Mouse (Mus musculus): ENCODE measurements at regions not wholly inside any gene's neighbourhood (a gene's known extent, or its start where the extent isn't known, plus 50 kb on each side); places are given as distances from the start of the nearest gene placed in this dataset.

DNA sequence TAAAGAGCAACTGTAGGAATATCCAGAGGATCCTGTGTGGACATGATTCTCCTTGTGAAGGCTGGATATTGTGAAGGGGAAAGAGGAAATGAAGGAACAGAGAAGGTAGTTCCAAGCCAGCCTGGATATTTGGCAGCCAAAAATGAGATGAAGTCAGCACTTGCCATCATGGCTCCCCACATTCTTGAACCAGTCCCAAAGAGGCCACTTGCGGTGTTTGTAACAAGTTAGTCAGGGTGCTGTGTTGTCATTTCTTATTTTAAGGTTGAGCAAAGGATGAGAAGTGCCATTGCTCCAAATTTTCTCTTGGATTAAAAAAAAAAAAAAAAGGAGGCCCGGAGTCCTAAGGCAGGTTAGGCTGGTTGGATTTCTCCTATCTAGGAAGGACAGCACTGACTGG lies 63.3 kb upstream of the Hif1a start:
- H3K4me3 ChIP-seq (ENCODE audit: control insufficient read depth in 1 of 2, insufficient read depth in 1 of 2, low read depth in 1 of 2, low read length in 2 of 2) = no peak overlapping the region
- no peak overlapping the region for H3K27ac ChIP-seq (replicated peaks in 1 of 2; ENCODE audit: control insufficient read depth in 1 of 2, insufficient read depth in 1 of 2, low read depth in 2 of 2, low read length in 2 of 2)
- no peaks in the 10 kb centered on the region for H3K27me3 ChIP-seq (ENCODE audit: control insufficient read depth, insufficient read depth, low read length)
- H3K9ac ChIP-seq (ENCODE audit: low read length) = no peak overlapping the region
- no peaks in the 10 kb centered on the region for H3K36me3 ChIP-seq (ENCODE audit: control insufficient read depth, insufficient read depth, low read length)
- peaks cover 2 to 4% of the 10 kb centered on the region in 2 experiments; a peak in 1 of 4 replicates for H3K4me1 ChIP-seq (ENCODE audit: control insufficient read depth in 2 of 2, insufficient read depth in 2 of 2, low read length in 2 of 2)
- H3K4me2 ChIP-seq (ENCODE audit: low read length) = no peak overlapping the region
- no peaks in the 10 kb centered on the region for H3K9me3 ChIP-seq (ENCODE audit: control insufficient read depth, low read length)
- ATAC-seq (ENCODE audit: insufficient number of reproducible peaks, insufficient read depth, low FRiP score, low read depth) = no peak
- WGBS = 85% methylated on average over 2 of the region's 2 CpGs

DNA sequence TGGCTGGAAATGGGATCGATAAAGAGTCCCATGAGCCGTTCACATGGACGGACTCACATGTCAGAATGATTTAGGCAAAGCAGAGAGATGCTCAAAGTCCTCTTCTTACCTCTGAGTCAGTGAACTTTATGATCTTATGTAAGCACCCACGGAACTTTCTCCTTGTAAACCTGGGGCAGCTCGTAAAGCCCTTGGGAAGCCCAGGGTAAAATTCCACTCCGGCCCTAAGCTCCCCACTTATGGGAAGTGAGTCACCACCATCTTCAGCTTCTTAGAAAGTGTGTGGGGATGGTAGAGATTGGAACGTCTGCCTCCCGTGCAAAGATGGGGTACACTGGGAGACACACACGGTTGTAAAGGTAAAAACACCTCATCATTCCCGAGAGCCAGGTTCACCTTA lies 62.8 kb upstream of the Hif1a start:
- no peaks in the 10 kb centered on the region for H3K27me3 ChIP-seq (ENCODE audit: control insufficient read depth, insufficient read depth, low read length)
- no peak overlapping the region for H3K27ac ChIP-seq (replicated peaks in 1 of 2; ENCODE audit: control insufficient read depth in 1 of 2, insufficient read depth in 1 of 2, low read depth in 2 of 2, low read length in 2 of 2)
- no peaks in the 10 kb centered on the region for H3K9me3 ChIP-seq (ENCODE audit: control insufficient read depth, low read length)
- ATAC-seq (ENCODE audit: insufficient number of reproducible peaks, insufficient read depth, low FRiP score, low read depth) = no peak
- 83% methylated on average over 10 of the region's 10 CpGs for WGBS
- no peak overlapping the region for H3K9ac ChIP-seq (ENCODE audit: low read length)
- peaks cover 2 to 4% of the 10 kb centered on the region in 2 experiments; a peak in 1 of 4 replicates for H3K4me1 ChIP-seq (ENCODE audit: control insufficient read depth in 2 of 2, insufficient read depth in 2 of 2, low read length in 2 of 2)
- no peak overlapping the region for H3K4me2 ChIP-seq (ENCODE audit: low read length)
- no peak overlapping the region for H3K4me3 ChIP-seq (ENCODE audit: control insufficient read depth in 1 of 2, insufficient read depth in 1 of 2, low read depth in 1 of 2, low read length in 2 of 2)
- H3K36me3 ChIP-seq (ENCODE audit: control insufficient read depth, insufficient read depth, low read length) = no peaks in the 10 kb centered on the region

DNA sequence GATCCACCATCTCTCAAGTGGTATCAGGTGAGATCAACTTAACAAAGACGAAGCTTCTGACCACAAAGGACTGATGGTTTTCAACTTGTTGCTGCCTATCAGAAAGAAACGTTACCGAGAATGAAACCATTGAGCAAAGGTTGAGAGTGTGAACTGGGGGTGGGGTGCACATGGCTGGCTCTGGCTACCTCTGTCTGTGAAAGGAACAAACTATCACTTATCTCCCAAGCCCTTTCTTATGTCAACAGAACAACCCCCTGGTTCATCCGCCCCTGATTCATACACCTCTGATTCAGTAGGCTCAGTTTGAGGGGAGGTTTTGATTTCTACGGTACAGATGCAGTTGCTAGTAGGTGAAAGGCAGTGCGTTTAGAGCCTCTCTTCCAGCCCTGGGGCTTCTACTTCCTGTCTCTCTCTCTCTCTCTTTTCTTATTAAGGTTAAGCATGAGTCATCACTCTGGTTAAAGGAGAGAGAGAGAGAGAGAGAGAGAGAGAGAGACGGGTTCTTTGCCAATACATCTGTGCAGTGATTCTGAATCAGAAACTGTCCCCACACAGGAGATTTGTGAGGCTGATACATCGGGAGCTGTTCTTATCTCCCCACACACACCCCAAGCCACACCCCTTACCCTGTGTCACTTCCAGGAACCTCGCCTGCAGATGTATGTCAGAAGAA lies 59.0 kb upstream of the Hif1a start:
- 37% methylated on average over 9 of the region's 9 CpGs for WGBS
- Histone ChIP-seq H3K4me2 (ENCODE audit: low read length) (peak overlapping the region; percentile 44), H3K27ac (replicated peaks in 1 of 2; ENCODE audit: control insufficient read depth in 1 of 2, insufficient read depth in 1 of 2, low read depth in 2 of 2, low read length in 2 of 2) (no peak overlapping the region), H3K4me3 (ENCODE audit: control insufficient read depth in 1 of 2, insufficient read depth in 1 of 2, low read depth in 1 of 2, low read length in 2 of 2) (no peak overlapping the region), H3K9me3 (ENCODE audit: control insufficient read depth, low read length) (no peaks in the 10 kb centered on the region), H3K36me3 (ENCODE audit: control insufficient read depth, insufficient read depth, low read length) (no peaks in the 10 kb centered on the region), H3K27me3 (ENCODE audit: control insufficient read depth, insufficient read depth, low read length) (no peaks in the 10 kb centered on the region), H3K9ac (ENCODE audit: low read length) (no peak overlapping the region), H3K4me1 (ENCODE audit: control insufficient read depth in 2 of 2, insufficient read depth in 2 of 2, low read length in 2 of 2) (peaks cover 2 to 5% of the 10 kb centered on the region in 2 experiments; a peak in 3 of 4 replicates)
- ATAC-seq (ENCODE audit: insufficient number of reproducible peaks, insufficient read depth, low FRiP score, low read depth) = no peak

DNA sequence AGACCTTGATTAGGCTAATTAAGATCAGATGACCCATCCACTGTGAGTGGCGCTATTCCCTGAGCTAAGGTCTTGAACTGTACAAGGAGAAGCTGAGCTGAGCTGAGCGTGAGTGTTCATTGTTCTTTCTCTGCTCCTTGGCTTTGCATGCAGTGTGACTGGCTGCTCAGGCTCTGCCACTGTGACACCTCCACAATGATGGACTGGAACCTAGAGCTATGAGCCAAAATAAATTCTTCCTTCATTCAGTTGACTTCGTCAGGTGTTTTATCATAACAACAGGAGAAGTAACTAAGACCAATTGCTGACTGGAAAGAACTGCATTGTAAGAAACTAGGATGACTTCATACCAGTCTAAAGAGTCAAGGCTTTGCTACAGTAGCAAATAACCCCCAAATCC lies 56.4 kb upstream of the Hif1a start:
- H3K4me3 ChIP-seq (ENCODE audit: control insufficient read depth in 1 of 2, insufficient read depth in 1 of 2, low read depth in 1 of 2, low read length in 2 of 2) = no peak overlapping the region
- ATAC-seq (ENCODE audit: insufficient number of reproducible peaks, insufficient read depth, low FRiP score, low read depth) = no peak
- no peak overlapping the region for H3K27ac ChIP-seq (replicated peaks in 1 of 2; ENCODE audit: control insufficient read depth in 1 of 2, insufficient read depth in 1 of 2, low read depth in 2 of 2, low read length in 2 of 2)
- no peaks in the 10 kb centered on the region for H3K27me3 ChIP-seq (ENCODE audit: control insufficient read depth, insufficient read depth, low read length)
- H3K4me1 ChIP-seq (ENCODE audit: control insufficient read depth in 2 of 2, insufficient read depth in 2 of 2, low read length in 2 of 2) = peaks cover 11 to 21% of the 10 kb centered on the region in 2 experiments
- H3K36me3 ChIP-seq (ENCODE audit: control insufficient read depth, insufficient read depth, low read length) = no peaks in the 10 kb centered on the region
- no peaks in the 10 kb centered on the region for H3K9me3 ChIP-seq (ENCODE audit: control insufficient read depth, low read length)
- H3K9ac ChIP-seq (ENCODE audit: low read length) = no peak overlapping the region
- no peak overlapping the region for H3K4me2 ChIP-seq (ENCODE audit: low read length)
- 86% methylated on average over 3 of the region's 3 CpGs for WGBS

DNA sequence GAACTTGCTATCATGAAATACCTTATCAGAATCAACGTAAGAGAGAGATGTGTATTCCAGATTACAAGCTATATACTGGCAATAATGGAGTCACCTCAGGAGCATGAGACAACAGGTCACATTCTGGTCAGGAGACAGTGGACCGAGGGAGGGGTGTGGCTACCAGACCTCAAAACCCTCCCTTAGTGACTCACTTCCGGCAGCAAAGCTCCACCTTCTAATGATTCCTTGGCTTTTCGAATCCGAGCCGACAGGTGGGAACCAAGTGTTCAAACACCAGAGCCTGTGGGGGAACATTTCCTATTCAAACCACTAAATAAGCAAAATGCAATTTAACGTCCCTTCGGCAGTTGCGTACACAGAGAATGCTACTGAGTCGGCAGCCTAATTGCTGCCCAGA lies 54.5 kb upstream of the Hif1a start:
- Histone ChIP-seq H3K4me3 (ENCODE audit: control insufficient read depth in 1 of 2, insufficient read depth in 1 of 2, low read depth in 1 of 2, low read length in 2 of 2) (peak overlapping the region; percentile 36 to 39), H3K4me1 (ENCODE audit: control insufficient read depth in 2 of 2, insufficient read depth in 2 of 2, low read length in 2 of 2) (peaks cover 11 to 21% of the 10 kb centered on the region in 2 experiments), H3K27me3 (ENCODE audit: control insufficient read depth, insufficient read depth, low read length) (no peaks in the 10 kb centered on the region), H3K4me2 (ENCODE audit: low read length) (peak overlapping the region; percentile 65), H3K9ac (ENCODE audit: low read length) (peak overlapping the region; percentile 64), H3K36me3 (ENCODE audit: control insufficient read depth, insufficient read depth, low read length) (no peaks in the 10 kb centered on the region), H3K27ac (replicated peaks in 1 of 2; ENCODE audit: control insufficient read depth in 1 of 2, insufficient read depth in 1 of 2, low read depth in 2 of 2, low read length in 2 of 2) (peak overlapping the region; percentile 31 to 43; a peak in 3 of 4 replicates), H3K9me3 (ENCODE audit: control insufficient read depth, low read length) (no peaks in the 10 kb centered on the region)
- 27% methylated on average over 10 of the region's 10 CpGs for WGBS
- no peak for ATAC-seq (ENCODE audit: insufficient number of reproducible peaks, insufficient read depth, low FRiP score, low read depth)

DNA sequence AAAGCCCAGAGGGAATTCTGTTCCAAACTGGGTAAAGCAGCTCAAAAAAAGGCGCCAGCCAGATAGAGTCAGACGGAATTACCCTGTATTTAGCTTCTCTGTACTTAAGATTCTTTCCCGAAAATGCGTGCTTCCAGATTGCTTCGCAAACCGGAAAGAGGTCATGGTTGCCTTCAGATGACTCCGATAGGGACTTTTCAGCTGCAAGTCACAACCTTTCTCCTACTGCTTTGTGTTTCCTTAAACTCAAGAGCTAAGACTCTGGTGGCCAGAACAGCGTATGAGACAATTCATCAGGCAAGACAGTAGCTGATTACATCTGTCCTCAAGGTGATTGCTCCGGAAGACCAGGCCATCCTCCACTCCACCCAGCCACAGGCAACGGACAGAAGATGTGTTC lies 53.8 kb upstream of the Hif1a start:
- H3K4me3 ChIP-seq (ENCODE audit: control insufficient read depth in 1 of 2, insufficient read depth in 1 of 2, low read depth in 1 of 2, low read length in 2 of 2) = peak overlapping the region; percentile 8 to 39; a peak in 2 of 4 replicates

DNA sequence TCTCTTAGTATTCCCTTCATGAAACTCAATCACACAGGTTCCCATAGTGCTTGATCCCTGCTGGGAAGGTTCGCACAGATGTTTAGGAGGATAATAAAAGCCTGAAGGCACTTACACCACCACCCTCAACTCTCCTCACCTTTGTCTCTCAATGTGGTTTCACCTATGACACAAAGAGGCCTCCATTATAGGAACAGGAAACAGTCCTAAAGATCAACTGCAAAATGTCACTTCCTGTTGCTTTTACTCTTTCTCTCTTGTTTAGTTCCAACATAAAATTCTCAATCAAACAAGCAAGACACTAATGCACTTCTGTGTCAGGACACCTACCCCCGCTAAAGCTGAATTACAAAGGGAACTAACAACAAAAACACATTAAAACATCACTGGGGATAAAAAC lies 50.3 kb upstream of the Hif1a start:
- peaks cover 9 to 17% of the 10 kb centered on the region in 2 experiments for H3K4me1 ChIP-seq (ENCODE audit: control insufficient read depth in 2 of 2, insufficient read depth in 2 of 2, low read length in 2 of 2)
- no peaks in the 10 kb centered on the region for H3K27me3 ChIP-seq (ENCODE audit: control insufficient read depth, insufficient read depth, low read length)
- H3K27ac ChIP-seq (replicated peaks in 1 of 2; ENCODE audit: control insufficient read depth in 1 of 2, insufficient read depth in 1 of 2, low read depth in 2 of 2, low read length in 2 of 2) = no peak overlapping the region
- no peaks in the 10 kb centered on the region for H3K9me3 ChIP-seq (ENCODE audit: control insufficient read depth, low read length)
- 84% methylated on average over 2 of the region's 2 CpGs for WGBS
- no peaks in the 10 kb centered on the region for H3K36me3 ChIP-seq (ENCODE audit: control insufficient read depth, insufficient read depth, low read length)
- no peak overlapping the region for H3K4me2 ChIP-seq (ENCODE audit: low read length)
- H3K9ac ChIP-seq (ENCODE audit: low read length) = no peak overlapping the region
- ATAC-seq (ENCODE audit: insufficient number of reproducible peaks, insufficient read depth, low FRiP score, low read depth) = no peak
- no peak overlapping the region for H3K4me3 ChIP-seq (ENCODE audit: control insufficient read depth in 1 of 2, insufficient read depth in 1 of 2, low read depth in 1 of 2, low read length in 2 of 2)

More for the DNA sequence above, 53.8 kb upstream of the Hif1a start:
- H3K27ac ChIP-seq (replicated peaks in 1 of 2; ENCODE audit: control insufficient read depth in 1 of 2, insufficient read depth in 1 of 2, low read depth in 2 of 2, low read length in 2 of 2) = peak overlapping the region; percentile 31 to 64; a peak in 3 of 4 replicates
- peaks cover 11 to 17% of the 10 kb centered on the region in 2 experiments for H3K4me1 ChIP-seq (ENCODE audit: control insufficient read depth in 2 of 2, insufficient read depth in 2 of 2, low read length in 2 of 2)
- H3K27me3 ChIP-seq (ENCODE audit: control insufficient read depth, insufficient read depth, low read length) = no peaks in the 10 kb centered on the region
- WGBS = 37% methylated on average over 10 of the region's 10 CpGs
- ATAC-seq (ENCODE audit: insufficient number of reproducible peaks, insufficient read depth, low FRiP score, low read depth) = no peak
- no peaks in the 10 kb centered on the region for H3K36me3 ChIP-seq (ENCODE audit: control insufficient read depth, insufficient read depth, low read length)
- peak overlapping the region; percentile 65 for H3K4me2 ChIP-seq (ENCODE audit: low read length)
- peak overlapping the region; percentile 64 for H3K9ac ChIP-seq (ENCODE audit: low read length)
- H3K9me3 ChIP-seq (ENCODE audit: control insufficient read depth, low read length) = no peaks in the 10 kb centered on the region
